Mouse (Mus musculus): ENCODE data around the gene Gm14327. TPM values are rescaled to one million over a fixed set of nuclear protein-coding genes. Genes with fewer than 3 reads are reported as not detected.
"Not testable (repeated sequence)": the region's sequence is repeated elsewhere in the genome, so short reads cannot be mapped to it uniquely, and the experiment has no call there.

The Gm14327 gene
- polyA plus RNA-seq (2015; fragmentation: Nextera tagmentation; extraction: Ambion mirVana) = 3.3 and 4.8 TPM in 2 replicates

- not testable (repeated sequence) for H3K27me3 ChIP-seq (replicated peaks; ENCODE audit: control insufficient read depth, insufficient read depth, low read length); H3K4me2 ChIP-seq (ENCODE audit: low read depth, low read length); H3K9me3 ChIP-seq (ENCODE audit: control insufficient read depth, low read length); H3K9ac ChIP-seq (ENCODE audit: low read depth, low read length); ATAC-seq; H3K36me3 ChIP-seq (ENCODE audit: control insufficient read depth, insufficient read depth, low read length); H3K4me1 ChIP-seq (ENCODE audit: control insufficient read depth, insufficient read depth, low read length); H3K27ac ChIP-seq (ENCODE audit: low read length)
- H3K4me3 ChIP-seq (ENCODE audit: low read length) = peak within 1 kb of the TSS; percentile 24; the same call in 1 of the 2 replicates
- WGBS = 34% methylated on average over 8 of the region's 13 CpGs
These were observed at the start of gene Gm14327 for GRCm38 (mm10) chr2:177897046-177897578. TSS of gene Gm14327 (plus strand) at chr2:177897096.

GRCm38 (mm10) chr2:177862254-177862653, 34.6 kb upstream of the Gm14327 start:
- not testable (repeated sequence) for H3K27ac ChIP-seq (ENCODE audit: low read length); ATAC-seq; H3K36me3 ChIP-seq (ENCODE audit: control insufficient read depth, insufficient read depth, low read length); H3K9me3 ChIP-seq (ENCODE audit: control insufficient read depth, low read length); H3K4me1 ChIP-seq (ENCODE audit: control insufficient read depth, insufficient read depth, low read length); H3K9ac ChIP-seq (ENCODE audit: low read depth, low read length); H3K4me2 ChIP-seq (ENCODE audit: low read depth, low read length); H3K4me3 ChIP-seq (ENCODE audit: low read length); H3K27me3 ChIP-seq (replicated peaks; ENCODE audit: control insufficient read depth, insufficient read depth, low read length)
- WGBS = 91% methylated on average over 2 of the region's 2 CpGs

GRCm38 (mm10) chr2:177887743-177888142, 9.2 kb upstream of the Gm14327 start:
- not testable (repeated sequence) for H3K9ac ChIP-seq (ENCODE audit: low read depth, low read length); H3K9me3 ChIP-seq (ENCODE audit: control insufficient read depth, low read length); H3K27ac ChIP-seq (ENCODE audit: low read length); ATAC-seq; H3K4me2 ChIP-seq (ENCODE audit: low read depth, low read length); H3K4me1 ChIP-seq (ENCODE audit: control insufficient read depth, insufficient read depth, low read length); H3K27me3 ChIP-seq (replicated peaks; ENCODE audit: control insufficient read depth, insufficient read depth, low read length); H3K36me3 ChIP-seq (ENCODE audit: control insufficient read depth, insufficient read depth, low read length); H3K4me3 ChIP-seq (ENCODE audit: low read length)
- WGBS = 90% methylated on average over 14 of the region's 14 CpGs

GRCm38 (mm10) chr2:177898171-177898570, 1.3 kb downstream of the Gm14327 start:
- H3K9ac ChIP-seq (ENCODE audit: low read depth, low read length); H3K4me3 ChIP-seq (ENCODE audit: low read length); ATAC-seq; H3K4me2 ChIP-seq (ENCODE audit: low read depth, low read length); H3K27me3 ChIP-seq (replicated peaks; ENCODE audit: control insufficient read depth, insufficient read depth, low read length); H3K4me1 ChIP-seq (ENCODE audit: control insufficient read depth, insufficient read depth, low read length); H3K9me3 ChIP-seq (ENCODE audit: control insufficient read depth, low read length); H3K36me3 ChIP-seq (ENCODE audit: control insufficient read depth, insufficient read depth, low read length); H3K27ac ChIP-seq (ENCODE audit: low read length): not testable (repeated sequence)
- WGBS = 83% methylated on average over 2 of the region's 3 CpGs

GRCm38 (mm10) chr2:177903276-177903675, 6.4 kb downstream of the Gm14327 start:
- H3K27ac ChIP-seq (ENCODE audit: low read length); H3K4me1 ChIP-seq (ENCODE audit: control insufficient read depth, insufficient read depth, low read length); H3K36me3 ChIP-seq (ENCODE audit: control insufficient read depth, insufficient read depth, low read length); H3K9ac ChIP-seq (ENCODE audit: low read depth, low read length); H3K27me3 ChIP-seq (replicated peaks; ENCODE audit: control insufficient read depth, insufficient read depth, low read length); ATAC-seq; H3K9me3 ChIP-seq (ENCODE audit: control insufficient read depth, low read length); H3K4me3 ChIP-seq (ENCODE audit: low read length); H3K4me2 ChIP-seq (ENCODE audit: low read depth, low read length): not testable (repeated sequence)
- 84% methylated on average over 3 of the region's 12 CpGs for WGBS

- ATAC-seq; H3K4me2 ChIP-seq (ENCODE audit: low read depth, low read length); H3K4me1 ChIP-seq (ENCODE audit: control insufficient read depth, insufficient read depth, low read length); H3K9ac ChIP-seq (ENCODE audit: low read depth, low read length); H3K4me3 ChIP-seq (ENCODE audit: low read length); H3K27me3 ChIP-seq (replicated peaks; ENCODE audit: control insufficient read depth, insufficient read depth, low read length); H3K9me3 ChIP-seq (ENCODE audit: control insufficient read depth, low read length); H3K36me3 ChIP-seq (ENCODE audit: control insufficient read depth, insufficient read depth, low read length); H3K27ac ChIP-seq (ENCODE audit: low read length): not testable (repeated sequence)
- 51% methylated on average over 3 of the region's 5 CpGs for WGBS
These were observed 28.7 kb downstream of the Gm14327 start, which contains the start of gene Zfp972 for GRCm38 (mm10) chr2:177925563-177926103. TSS of gene Zfp972 (minus strand) at chr2:177925613.

Other genes with a start within 250 kb of the Gm14327 start
- gene Gm14322, start 137.8 kb upstream of the Gm14327 start, polyA plus RNA-seq (2015; fragmentation: Nextera tagmentation; extraction: Ambion mirVana) = 3.1 and 6.0 TPM in 2 replicates
- 27.8 and 29.2 TPM in 2 replicates for gene Gm14325, start 56.8 kb upstream of the Gm14327 start, polyA plus RNA-seq (2015; fragmentation: Nextera tagmentation; extraction: Ambion mirVana)
- 1.1 and 1.2 TPM in 2 replicates for gene Zfp972, start 28.5 kb downstream of the Gm14327 start, polyA plus RNA-seq (2015; fragmentation: Nextera tagmentation; extraction: Ambion mirVana)
- 12.9 and 13.7 TPM in 2 replicates for gene Gm14326, start 60.2 kb downstream of the Gm14327 start, polyA plus RNA-seq (2015; fragmentation: Nextera tagmentation; extraction: Ambion mirVana)
- 11.3 and 13.3 TPM in 2 replicates for gene Zfp971, start 126.2 kb downstream of the Gm14327 start, polyA plus RNA-seq (2015; fragmentation: Nextera tagmentation; extraction: Ambion mirVana)
- gene Zfp931, start 181.4 kb downstream of the Gm14327 start, polyA plus RNA-seq (2015; fragmentation: Nextera tagmentation; extraction: Ambion mirVana) = 15.1 and 16.2 TPM in 2 replicates
- 1.3 and 2.2 TPM in 2 replicates for gene Phactr3, start 221.9 kb downstream of the Gm14327 start, polyA plus RNA-seq (2015; fragmentation: Nextera tagmentation; extraction: Ambion mirVana)

Data from intestine, embryonic 16.5 days (tissue).